Mouse (Mus musculus): ENCODE data around the gene Slco1c1.

Slco1c1 gene

GRCm38 (mm10) chr6:141523747-141524640 is at the start of gene Slco1c1:
Gene Slco1c1 (plus strand): TSS chr6:141524368.
- no peak for DNase-seq (ENCODE audit: low spot score in 2 of 2)

GRCm38 (mm10) chr6:141474696-141475095 is 49.5 kb upstream of the Slco1c1 start:
- DNase-seq (ENCODE audit: low spot score in 2 of 2) = no peak

- no peak for DNase-seq (ENCODE audit: low spot score in 2 of 2)
These were observed 38.7 kb upstream of the Slco1c1 start for GRCm38 (mm10) chr6:141485302-141486021.

- no peak for DNase-seq (ENCODE audit: low spot score in 2 of 2)
These were observed 36.9 kb upstream of the Slco1c1 start for GRCm38 (mm10) chr6:141487266-141487665.

DNA sequence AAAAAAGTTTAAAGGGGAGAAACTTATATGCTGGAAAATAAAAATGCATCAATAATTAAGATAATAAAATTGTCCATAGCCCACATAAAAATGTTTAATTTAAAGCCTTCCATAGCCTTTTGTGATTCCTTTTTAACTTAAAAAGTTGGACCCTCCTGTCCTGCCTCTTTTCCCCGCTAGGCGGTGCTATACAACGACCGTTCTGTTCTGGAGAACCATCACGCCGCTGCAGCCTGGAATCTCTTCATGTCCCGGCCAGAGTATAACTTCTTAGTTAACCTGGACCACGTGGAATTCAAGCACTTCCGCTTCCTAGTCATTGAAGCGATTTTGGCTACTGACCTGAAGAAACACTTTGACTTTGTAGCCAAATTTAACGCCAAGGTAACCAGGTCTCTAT is 35.5 kb upstream of the Slco1c1 start:
- no peak for DNase-seq (ENCODE audit: low spot score in 2 of 2)

- no peak for DNase-seq (ENCODE audit: low spot score in 2 of 2)
These were observed 29.3 kb upstream of the Slco1c1 start for GRCm38 (mm10) chr6:141494909-141495308.

DNA sequence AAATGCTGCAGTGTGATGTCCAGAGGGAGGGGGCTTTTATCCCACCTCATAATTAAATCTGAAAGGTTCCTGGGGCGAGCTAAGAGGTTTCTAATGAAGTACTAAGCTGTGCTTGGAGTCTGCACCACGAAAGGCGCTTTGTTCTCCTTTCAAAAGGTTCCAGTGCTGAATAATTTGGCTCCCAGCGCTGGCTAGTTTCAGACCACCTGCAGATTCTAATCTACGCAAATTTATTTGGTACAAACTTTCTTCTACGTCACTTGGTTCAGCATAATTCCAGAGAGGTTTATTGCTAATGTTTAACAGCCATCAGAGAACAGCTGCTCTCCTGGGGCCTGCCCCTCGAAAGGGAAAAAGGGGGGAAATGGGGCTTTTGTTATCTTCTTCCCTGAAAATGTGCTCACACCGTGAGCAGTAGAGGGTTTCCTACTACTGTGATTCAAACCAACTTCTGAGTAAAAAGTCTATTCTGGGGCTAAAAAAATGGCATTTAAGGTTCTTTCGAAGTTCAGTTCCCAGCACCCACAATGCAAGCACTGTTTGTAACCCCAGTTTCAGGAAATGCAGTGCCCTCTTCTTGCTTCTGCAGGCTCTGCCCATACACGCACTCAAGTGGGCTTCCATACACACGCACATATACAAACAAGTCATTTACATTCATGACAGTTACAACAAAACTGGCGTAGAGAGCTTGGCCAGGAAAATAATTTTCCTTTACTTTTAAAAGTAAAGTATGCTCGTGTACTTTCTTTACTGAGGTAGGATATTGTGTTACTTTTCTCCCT is 28.3 kb upstream of the Slco1c1 start:
- DNase-seq (ENCODE audit: low spot score in 2 of 2) = no peak

GRCm38 (mm10) chr6:141499511-141499910 is 24.7 kb upstream of the Slco1c1 start:
- DNase-seq (ENCODE audit: low spot score in 2 of 2) = no peak

GRCm38 (mm10) chr6:141501171-141501570 is 23.0 kb upstream of the Slco1c1 start:
- no peak for DNase-seq (ENCODE audit: low spot score in 2 of 2)

DNA sequence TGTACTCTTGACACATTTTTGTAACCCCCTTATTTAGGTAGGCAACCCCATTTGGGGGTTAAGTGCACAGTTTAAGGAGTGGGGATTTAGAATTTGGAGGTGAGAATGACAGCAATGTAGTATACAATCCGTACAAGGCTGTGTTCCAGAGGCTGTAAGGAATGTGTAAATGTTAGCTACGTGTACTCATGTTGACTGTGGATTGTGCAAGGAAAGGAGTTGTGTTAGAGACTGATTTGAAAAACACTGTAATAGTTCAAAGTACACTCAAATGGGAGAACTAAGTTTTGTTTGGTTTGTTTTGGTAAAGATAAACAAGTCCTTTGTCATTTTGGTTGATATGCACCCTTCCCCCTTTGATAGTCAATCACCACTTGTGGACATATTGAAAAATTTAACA is 1.6 kb upstream of the Slco1c1 start:
- DNase-seq (ENCODE audit: low spot score in 2 of 2) = no peak

DNA sequence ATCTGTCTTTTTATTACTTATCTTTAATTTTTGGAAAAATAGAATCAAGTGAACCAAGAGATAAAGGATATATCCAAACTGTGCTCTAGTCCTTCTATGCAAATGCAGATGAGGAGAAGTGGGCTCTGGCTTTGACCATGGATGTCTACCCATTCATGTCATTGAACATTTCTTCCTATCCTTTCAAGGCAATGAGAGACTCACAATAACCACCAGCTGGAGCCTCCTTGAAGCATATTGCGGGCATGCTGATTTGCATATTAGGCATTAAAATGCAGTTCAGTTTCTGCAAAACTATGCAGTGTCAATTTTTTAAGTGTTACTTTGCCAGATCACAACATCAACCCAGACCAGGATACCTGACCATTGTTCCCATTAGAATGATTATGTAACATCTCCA is 1.6 kb downstream of the Slco1c1 start:
- DNase-seq (ENCODE audit: low spot score in 2 of 2) = no peak

DNA sequence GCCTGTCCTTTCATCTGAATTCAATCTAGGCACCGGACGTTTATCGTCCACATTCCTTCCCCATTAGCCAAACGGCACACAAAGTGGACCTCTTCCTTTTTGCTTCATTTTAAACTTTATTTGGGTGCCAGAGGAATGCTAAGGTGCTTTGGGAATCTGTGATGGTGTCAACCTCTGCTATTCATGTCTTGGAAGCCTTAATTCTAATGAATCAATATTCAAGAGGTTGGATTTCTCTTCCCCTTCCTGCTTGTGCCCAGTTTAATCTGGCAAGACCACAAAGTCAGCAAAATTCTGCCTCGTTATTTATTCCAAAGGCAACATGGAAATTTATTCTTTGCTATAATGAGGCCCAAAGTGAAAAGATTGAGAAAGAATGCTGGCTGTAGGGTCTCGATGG is 6.7 kb downstream of the Slco1c1 start:
- DNase-seq (ENCODE audit: low spot score in 2 of 2) = no peak

- DNase-seq (ENCODE audit: low spot score in 2 of 2) = no peak
These were observed 13.1 kb downstream of the Slco1c1 start for GRCm38 (mm10) chr6:141537298-141537697.

DNA sequence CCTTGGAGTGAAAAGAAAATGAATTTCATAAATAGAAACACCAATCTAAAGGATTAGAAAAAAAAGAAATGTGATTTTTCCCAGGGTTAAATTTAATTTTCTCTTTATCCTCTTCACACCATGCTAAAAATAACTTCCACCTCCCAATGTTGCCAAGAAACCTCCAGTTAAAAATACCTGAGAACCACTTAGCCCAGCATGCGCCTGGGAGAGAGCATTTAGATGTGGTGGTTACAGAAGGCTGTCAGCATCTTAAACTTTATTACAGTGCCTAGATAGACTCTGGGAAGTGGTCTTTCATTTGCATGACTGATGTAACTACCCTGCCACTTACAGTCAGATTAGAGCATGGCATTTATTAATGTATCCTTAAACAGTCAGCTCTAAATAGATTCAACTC is 17.0 kb downstream of the Slco1c1 start:
- no peak for DNase-seq (ENCODE audit: low spot score in 2 of 2)

- no peak for DNase-seq (ENCODE audit: low spot score in 2 of 2)
These were observed 19.2 kb downstream of the Slco1c1 start for GRCm38 (mm10) chr6:141543344-141543743.

DNA sequence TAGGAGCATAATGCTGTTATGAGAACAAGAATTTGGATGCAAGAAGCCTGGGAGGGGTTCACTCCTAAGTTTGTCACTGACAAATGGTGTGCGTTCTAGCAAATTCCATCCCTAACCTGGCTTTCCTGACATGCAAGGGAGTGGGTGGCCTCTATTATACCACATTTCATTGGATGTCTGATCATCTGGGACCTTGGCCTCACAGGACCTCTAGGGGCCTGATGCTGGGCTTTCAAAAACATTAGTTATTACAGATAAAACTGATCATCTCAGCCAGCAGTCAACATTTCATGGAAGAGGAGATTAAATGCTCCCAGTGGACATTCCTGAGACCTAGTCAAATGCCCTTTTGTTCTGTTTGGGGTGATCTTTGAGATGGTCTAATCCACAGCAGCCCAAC is 34.0 kb downstream of the Slco1c1 start:
- no peak for DNase-seq (ENCODE audit: low spot score in 2 of 2)

DNA sequence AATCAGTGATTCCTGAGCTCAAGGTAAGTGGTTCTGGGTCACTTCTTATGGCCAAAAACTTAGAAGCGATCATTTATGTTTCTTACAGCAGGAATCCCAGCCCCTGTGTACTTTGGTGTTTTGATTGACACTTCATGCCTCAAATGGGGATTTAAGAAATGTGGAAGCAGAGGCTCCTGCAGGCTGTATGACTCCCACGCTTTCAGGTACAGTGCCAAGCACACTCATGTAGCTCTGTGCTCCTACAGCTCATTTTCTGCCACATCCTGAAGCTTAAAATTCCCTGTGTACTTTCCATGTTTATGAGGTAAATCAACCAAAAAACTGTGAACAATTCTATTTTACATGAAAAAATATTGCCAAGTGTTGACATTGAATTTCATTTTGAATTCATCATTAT is 43.2 kb downstream of the Slco1c1 start:
- no peak for DNase-seq (ENCODE audit: low spot score in 2 of 2)

GRCm38 (mm10) chr6:141567852-141568558 is 43.8 kb downstream of the Slco1c1 start:
- no peak for DNase-seq (ENCODE audit: low spot score in 2 of 2)

- no peak for DNase-seq (ENCODE audit: low spot score in 2 of 2)
These were observed 44.4 kb downstream of the Slco1c1 start for GRCm38 (mm10) chr6:141568559-141568946.

DNA sequence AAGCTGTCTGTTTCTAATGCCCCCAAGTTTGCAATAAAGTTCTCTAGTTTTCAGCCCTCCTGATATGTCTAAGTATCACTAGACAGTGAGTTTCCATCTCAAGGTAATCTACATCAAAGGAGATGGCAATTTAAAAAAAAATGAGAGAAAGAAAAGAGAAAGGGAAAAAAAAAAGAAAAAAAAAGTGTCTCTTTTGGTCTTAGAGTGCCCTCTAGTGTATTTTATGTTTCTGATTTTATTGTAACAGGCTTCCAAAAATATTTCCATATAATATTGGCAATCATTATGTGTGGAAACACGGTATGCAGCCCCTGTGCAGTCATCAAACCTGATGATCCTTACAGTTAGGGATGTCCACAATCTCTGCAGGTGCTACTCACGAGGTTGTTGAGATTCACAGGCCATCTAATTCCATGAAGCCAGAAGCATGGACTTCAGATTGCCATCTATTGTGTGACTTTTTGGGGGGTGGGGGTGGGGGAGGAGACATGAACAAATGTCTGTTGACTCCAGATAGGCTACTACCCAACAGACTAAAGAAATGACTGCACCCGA is 52.6 kb downstream of the Slco1c1 start:
- DNase-seq (ENCODE audit: low spot score in 2 of 2) = no peak

DNA sequence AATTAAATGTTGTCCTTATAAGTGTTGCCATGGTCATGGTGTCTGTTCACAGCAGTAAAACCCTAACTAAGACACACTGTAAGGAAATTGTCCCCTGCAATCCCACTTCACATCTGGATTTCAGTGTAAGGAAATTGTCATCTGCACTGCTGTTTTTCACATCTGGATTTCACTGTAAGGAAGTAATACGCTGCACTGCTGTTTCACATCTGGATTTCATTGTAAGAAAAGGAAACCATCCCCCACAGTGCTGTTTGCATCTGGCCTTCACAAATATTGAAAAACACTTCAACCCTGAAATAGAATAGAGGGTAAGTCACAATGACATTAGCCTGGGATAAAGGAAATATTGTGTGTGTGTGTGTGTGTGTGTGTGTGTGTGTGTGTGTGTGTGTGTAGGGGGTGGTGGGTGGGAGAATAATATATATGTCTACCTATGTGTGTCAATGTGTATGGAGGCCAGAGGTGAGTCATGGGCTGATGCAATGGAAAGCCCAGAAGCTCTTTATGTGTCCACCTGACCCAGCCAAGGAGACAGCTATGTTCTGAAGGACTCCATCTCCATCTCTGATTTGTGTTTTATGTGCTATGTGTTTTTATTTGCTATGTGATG is 60.7 kb downstream of the Slco1c1 start:
- no peak for DNase-seq (ENCODE audit: low spot score in 2 of 2)

Data from spleen, postnatal 36 days (tissue).